Mouse (Mus musculus): ENCODE results near the gene Lamc1. TPM values are rescaled to one million over a fixed set of nuclear protein-coding genes. Genes with fewer than 3 reads are reported as not detected.

Lamc1 gene
- polyA plus RNA-seq, 3 experiments from 2014 or later, result 6.2 to 11.7 (median 8.9) TPM

GRCm38 (mm10) chr1:153252540-153253210 is 79.9 kb downstream of the Lamc1 start:
- ATAC-seq, result peak; percentile 21

- ATAC-seq, result no peak
These were observed 80.9 kb downstream of the Lamc1 start for GRCm38 (mm10) chr1:153251590-153252206.

- ATAC-seq, result no peak
These were observed 91.2 kb downstream of the Lamc1 start for GRCm38 (mm10) chr1:153241346-153241745.

GRCm38 (mm10) chr1:153235576-153235975 is 97.0 kb downstream of the Lamc1 start:
- no peak for ATAC-seq

- no peak for ATAC-seq
These were observed 100.9 kb downstream of the Lamc1 start for GRCm38 (mm10) chr1:153231681-153232080.

GRCm38 (mm10) chr1:153227916-153228315 is 104.7 kb downstream of the Lamc1 start:
- no peak for ATAC-seq

- ATAC-seq, result no peak
These were observed 105.5 kb downstream of the Lamc1 start for GRCm38 (mm10) chr1:153227096-153227495.

- ATAC-seq, result no peak
These were observed 106.5 kb downstream of the Lamc1 start for GRCm38 (mm10) chr1:153225786-153226725.

GRCm38 (mm10) chr1:153224331-153224730 is 108.3 kb downstream of the Lamc1 start:
- ATAC-seq, result no peak

- ATAC-seq, result no peak
These were observed 113.2 kb downstream of the Lamc1 start for GRCm38 (mm10) chr1:153219376-153219775.

- ATAC-seq, result no peak
These were observed 116.1 kb downstream of the Lamc1 start for GRCm38 (mm10) chr1:153216516-153216915.

GRCm38 (mm10) chr1:153215676-153216075 is 116.9 kb downstream of the Lamc1 start:
- no peak for ATAC-seq

GRCm38 (mm10) chr1:153210992-153211391 is 121.6 kb downstream of the Lamc1 start:
- no peak for ATAC-seq

- ATAC-seq, result no peak
These were observed 122.4 kb downstream of the Lamc1 start for GRCm38 (mm10) chr1:153210198-153210597.

- no peak for ATAC-seq
These were observed 130.4 kb downstream of the Lamc1 start for GRCm38 (mm10) chr1:153202195-153202594.

- no peak for ATAC-seq
These were observed 131.1 kb downstream of the Lamc1 start for GRCm38 (mm10) chr1:153201448-153201847.

GRCm38 (mm10) chr1:153197316-153197850 is 135.2 kb downstream of the Lamc1 start:
- no peak for ATAC-seq

GRCm38 (mm10) chr1:153192945-153193344 is 139.6 kb downstream of the Lamc1 start:
- ATAC-seq, result no peak

GRCm38 (mm10) chr1:153192379-153192778 is 140.2 kb downstream of the Lamc1 start:
- ATAC-seq, result no peak

GRCm38 (mm10) chr1:153191943-153192329 is 140.7 kb downstream of the Lamc1 start:
- ATAC-seq, result no peak

- ATAC-seq, result no peak
These were observed 141.2 kb downstream of the Lamc1 start for GRCm38 (mm10) chr1:153191237-153191942.

GRCm38 (mm10) chr1:153188081-153188480 is 144.5 kb downstream of the Lamc1 start:
- no peak for ATAC-seq
